Mouse (Mus musculus): ENCODE data around the gene H2-D1. TPM values are rescaled to one million over a fixed set of nuclear protein-coding genes. Genes with fewer than 3 reads are reported as not detected.

The H2-D1 gene
- polyA plus RNA-seq, 1 experiment from 2014 or later: 16.3 TPM

DNA sequence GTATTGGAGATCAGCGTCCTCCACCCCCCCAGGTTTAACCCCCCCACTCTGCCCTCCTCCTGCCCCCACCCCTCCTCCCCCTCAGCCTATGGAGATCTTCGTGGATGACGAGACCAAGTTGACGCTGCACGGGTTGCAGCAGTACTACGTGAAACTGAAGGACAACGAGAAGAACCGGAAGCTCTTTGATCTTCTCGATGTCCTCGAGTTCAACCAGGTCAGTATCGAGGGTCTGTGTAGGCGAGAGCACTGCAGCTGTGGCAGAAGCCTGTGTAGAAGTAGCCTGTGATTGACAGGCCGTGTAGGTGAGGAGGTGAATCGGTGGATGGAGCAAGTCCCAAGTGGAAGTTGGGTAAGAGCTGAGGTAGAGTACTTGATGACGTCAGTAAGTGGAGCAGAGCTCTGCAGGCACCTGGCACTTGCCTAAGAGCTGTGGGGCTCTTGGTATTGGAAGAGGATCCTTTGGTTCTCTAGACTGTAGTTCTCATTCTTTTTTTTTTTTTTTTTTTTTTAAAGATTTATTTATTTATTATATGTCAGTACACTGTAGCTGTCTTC, 11.3 kb upstream of the H2-D1 start:
- WGBS: 87% methylated on average over 15 of the region's 15 CpGs
- Histone ChIP-seq H3K4me3 (ENCODE audit: low read depth, low read length) (no peak overlapping the region), H3K4me2 (ENCODE audit: low read depth, severe bottlenecking) (no peak overlapping the region), H3K4me1 (ENCODE audit: control insufficient read depth, insufficient read depth, low read length) (no peaks in the 10 kb centered on the region), H3K27ac (replicated peaks; ENCODE audit: low read depth, low read length) (no peak overlapping the region), H3K9me3 (ENCODE audit: control insufficient read depth, low read length) (no peaks in the 10 kb centered on the region), H3K27me3 (ENCODE audit: control insufficient read depth, insufficient read depth, low read length) (no peaks in the 10 kb centered on the region), H3K36me3 (ENCODE audit: control insufficient read depth, insufficient read depth, low read length) (peaks cover 60% of the 10 kb centered on the region), H3K9ac (ENCODE audit: low read length) (no peak overlapping the region)
- ATAC-seq (ENCODE audit: insufficient number of reproducible peaks, low FRiP score, low TSS enrichment, low read depth): no peak
- no peak for DNase-seq (ENCODE audit: low spot score)

GRCm38 (mm10) chr17:35251981-35252380, 10.5 kb upstream of the H2-D1 start:
- Histone ChIP-seq H3K9ac (ENCODE audit: low read length) (no peak overlapping the region), H3K36me3 (ENCODE audit: control insufficient read depth, insufficient read depth, low read length) (peaks cover 53% of the 10 kb centered on the region), H3K4me2 (ENCODE audit: low read depth, severe bottlenecking) (no peak overlapping the region), H3K4me3 (ENCODE audit: low read depth, low read length) (no peak overlapping the region), H3K27ac (replicated peaks; ENCODE audit: low read depth, low read length) (no peak overlapping the region), H3K27me3 (ENCODE audit: control insufficient read depth, insufficient read depth, low read length) (no peaks in the 10 kb centered on the region), H3K9me3 (ENCODE audit: control insufficient read depth, low read length) (no peaks in the 10 kb centered on the region), H3K4me1 (ENCODE audit: control insufficient read depth, insufficient read depth, low read length) (no peaks in the 10 kb centered on the region)
- WGBS: 83% methylated on average over 5 of the region's 5 CpGs
- no peak for ATAC-seq (ENCODE audit: insufficient number of reproducible peaks, low FRiP score, low TSS enrichment, low read depth)
- no peak for DNase-seq (ENCODE audit: low spot score)

- no peak overlapping the region for H3K9ac ChIP-seq (ENCODE audit: low read length)
- no peak overlapping the region for H3K27ac ChIP-seq (replicated peaks; ENCODE audit: low read depth, low read length)
- no peaks in the 10 kb centered on the region for H3K27me3 ChIP-seq (ENCODE audit: control insufficient read depth, insufficient read depth, low read length)
- H3K4me1 ChIP-seq (ENCODE audit: control insufficient read depth, insufficient read depth, low read length): no peaks in the 10 kb centered on the region
- peaks cover 48% of the 10 kb centered on the region for H3K36me3 ChIP-seq (ENCODE audit: control insufficient read depth, insufficient read depth, low read length)
- ATAC-seq (ENCODE audit: insufficient number of reproducible peaks, low FRiP score, low TSS enrichment, low read depth) (no peak), DNase-seq (ENCODE audit: low spot score) (no peak)
- no peak overlapping the region for H3K4me2 ChIP-seq (ENCODE audit: low read depth, severe bottlenecking)
- H3K4me3 ChIP-seq (ENCODE audit: low read depth, low read length): no peak overlapping the region
- H3K9me3 ChIP-seq (ENCODE audit: control insufficient read depth, low read length): no peaks in the 10 kb centered on the region
- WGBS: 86% methylated on average over 18 of the region's 18 CpGs
Observed at GRCm38 (mm10) chr17:35252619-35253292, 9.8 kb upstream of the H2-D1 start.

DNA sequence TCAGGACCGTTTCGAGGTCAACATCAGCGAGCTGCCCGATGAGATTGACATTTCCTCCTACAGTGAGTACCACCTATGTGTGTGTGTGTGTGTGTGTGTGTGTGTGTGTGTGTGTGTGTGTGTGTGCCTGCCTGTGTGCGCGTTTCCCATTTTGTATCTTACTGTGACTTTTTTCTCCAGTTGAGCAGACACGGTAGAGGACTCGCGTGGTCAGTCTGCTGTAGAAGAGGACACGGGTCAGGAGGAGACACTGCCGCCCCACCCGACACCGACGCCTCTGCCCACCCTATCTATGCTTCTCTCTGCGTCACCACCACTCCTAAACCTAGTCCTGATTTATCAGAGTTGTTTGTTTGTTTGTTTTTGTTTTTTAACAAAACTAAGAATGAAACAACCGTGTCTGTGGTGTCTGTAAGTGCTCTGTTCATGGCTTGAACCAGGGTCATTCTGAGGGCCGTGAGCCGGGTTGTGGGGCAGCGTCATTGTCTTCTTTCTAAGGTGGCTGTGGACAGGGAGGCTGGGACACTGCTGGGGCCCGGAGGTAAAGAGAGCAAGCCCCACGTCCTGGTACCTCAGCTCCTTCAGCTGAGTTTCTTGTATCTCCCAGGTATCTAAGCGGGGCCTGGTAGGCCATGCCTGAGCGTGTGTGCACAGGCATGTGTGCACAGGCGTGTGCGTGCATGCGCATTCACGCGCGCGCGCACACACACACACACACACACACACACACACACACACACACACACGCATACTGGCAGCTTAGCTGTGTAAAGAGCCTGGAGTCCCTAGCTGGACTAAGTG, 9.0 kb upstream of the H2-D1 start:
- peaks cover 41% of the 10 kb centered on the region for H3K36me3 ChIP-seq (ENCODE audit: control insufficient read depth, insufficient read depth, low read length)
- no peak for ATAC-seq (ENCODE audit: insufficient number of reproducible peaks, low FRiP score, low TSS enrichment, low read depth)
- H3K27ac ChIP-seq (replicated peaks; ENCODE audit: low read depth, low read length): no peak overlapping the region
- H3K9me3 ChIP-seq (ENCODE audit: control insufficient read depth, low read length): no peaks in the 10 kb centered on the region
- no peaks in the 10 kb centered on the region for H3K4me1 ChIP-seq (ENCODE audit: control insufficient read depth, insufficient read depth, low read length)
- DNase-seq (ENCODE audit: low spot score): no peak
- H3K9ac ChIP-seq (ENCODE audit: low read length): no peak overlapping the region
- H3K27me3 ChIP-seq (ENCODE audit: control insufficient read depth, insufficient read depth, low read length): no peaks in the 10 kb centered on the region
- no peak overlapping the region for H3K4me3 ChIP-seq (ENCODE audit: low read depth, low read length)
- H3K4me2 ChIP-seq (ENCODE audit: low read depth, severe bottlenecking): no peak overlapping the region
- WGBS: 90% methylated on average over 32 of the region's 32 CpGs

DNA sequence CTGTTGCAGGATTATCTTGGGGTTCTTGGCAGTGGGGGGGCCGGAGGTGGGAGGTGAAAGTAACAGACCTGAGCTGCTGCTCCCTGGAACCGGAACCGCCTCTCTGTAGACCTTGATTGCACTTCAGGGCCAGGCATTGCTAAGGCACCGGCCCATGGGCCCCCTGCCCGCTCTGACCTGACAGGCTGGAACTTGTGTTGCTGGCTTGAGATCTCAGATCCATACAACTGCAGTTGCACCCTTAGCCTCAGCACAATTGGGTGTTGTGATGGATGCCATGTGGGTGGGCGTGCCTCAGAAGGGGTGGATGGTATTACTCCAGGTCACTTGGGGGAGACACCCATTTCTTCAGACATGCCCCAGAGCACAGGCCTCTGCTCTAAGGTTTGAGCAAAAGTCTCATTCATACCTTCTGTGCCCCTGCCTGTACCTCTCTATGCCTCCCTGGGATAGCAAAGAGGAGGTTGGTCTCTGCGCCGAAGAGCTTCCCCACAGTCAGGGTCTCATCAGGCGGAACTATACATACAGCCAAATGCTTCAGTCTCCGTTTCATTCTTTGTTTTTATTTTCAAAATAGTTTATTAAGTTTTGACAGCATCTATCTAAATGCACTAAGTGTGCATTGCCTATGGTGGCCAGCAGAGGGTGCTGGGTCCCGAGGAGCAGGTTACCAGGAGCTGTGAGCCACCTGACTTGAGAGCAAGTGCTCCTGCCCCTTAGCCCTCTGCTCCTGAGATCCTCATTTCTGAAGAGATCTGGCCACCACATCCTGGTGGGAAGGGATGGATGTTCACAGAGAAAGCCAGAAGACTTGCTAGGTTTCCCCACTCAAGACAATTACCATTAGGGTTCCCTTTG, 8.1 kb upstream of the H2-D1 start:
- Histone ChIP-seq H3K4me2 (ENCODE audit: low read depth, severe bottlenecking) (no peak overlapping the region), H3K4me1 (ENCODE audit: control insufficient read depth, insufficient read depth, low read length) (no peaks in the 10 kb centered on the region), H3K27me3 (ENCODE audit: control insufficient read depth, insufficient read depth, low read length) (no peaks in the 10 kb centered on the region), H3K36me3 (ENCODE audit: control insufficient read depth, insufficient read depth, low read length) (peaks cover 32% of the 10 kb centered on the region), H3K9me3 (ENCODE audit: control insufficient read depth, low read length) (no peaks in the 10 kb centered on the region), H3K9ac (ENCODE audit: low read length) (no peak overlapping the region), H3K4me3 (ENCODE audit: low read depth, low read length) (no peak overlapping the region), H3K27ac (replicated peaks; ENCODE audit: low read depth, low read length) (no peak overlapping the region)
- ATAC-seq (ENCODE audit: insufficient number of reproducible peaks, low FRiP score, low TSS enrichment, low read depth): peak; percentile 37; the same call in 1 of the 2 replicates
- 61% methylated on average over 11 of the region's 11 CpGs for WGBS
- peak; percentile 67 for DNase-seq (ENCODE audit: low spot score)

DNA sequence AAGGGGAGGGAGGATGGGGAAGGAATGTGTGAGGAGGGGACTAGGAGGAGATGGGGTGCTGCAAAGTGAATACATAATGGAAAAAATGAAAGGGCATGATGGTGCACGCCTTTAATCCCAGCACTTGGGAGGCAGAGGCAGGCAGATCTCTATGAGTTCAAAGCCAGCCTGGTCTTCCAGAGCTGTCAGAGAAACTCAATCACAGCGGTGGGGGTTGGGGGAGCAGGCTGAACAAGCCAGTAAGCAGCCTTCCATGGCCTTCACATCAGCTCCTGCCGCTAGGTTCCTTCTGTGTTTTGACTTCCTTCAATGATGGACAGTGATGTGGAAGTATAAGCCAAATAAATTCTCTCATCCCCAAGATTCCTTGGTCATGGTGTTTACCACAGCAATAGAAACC, 7.2 kb upstream of the H2-D1 start:
- Histone ChIP-seq H3K9me3 (ENCODE audit: control insufficient read depth, low read length) (no peaks in the 10 kb centered on the region), H3K4me3 (ENCODE audit: low read depth, low read length) (no peak overlapping the region), H3K27me3 (ENCODE audit: control insufficient read depth, insufficient read depth, low read length) (no peaks in the 10 kb centered on the region), H3K27ac (replicated peaks; ENCODE audit: low read depth, low read length) (no peak overlapping the region), H3K4me2 (ENCODE audit: low read depth, severe bottlenecking) (no peak overlapping the region), H3K4me1 (ENCODE audit: control insufficient read depth, insufficient read depth, low read length) (no peaks in the 10 kb centered on the region), H3K36me3 (ENCODE audit: control insufficient read depth, insufficient read depth, low read length) (peaks cover 25% of the 10 kb centered on the region), H3K9ac (ENCODE audit: low read length) (no peak overlapping the region)
- DNase-seq (ENCODE audit: low spot score): no peak
- ATAC-seq (ENCODE audit: insufficient number of reproducible peaks, low FRiP score, low TSS enrichment, low read depth): no peak
- 76% methylated on average over 3 of the region's 3 CpGs for WGBS

DNA sequence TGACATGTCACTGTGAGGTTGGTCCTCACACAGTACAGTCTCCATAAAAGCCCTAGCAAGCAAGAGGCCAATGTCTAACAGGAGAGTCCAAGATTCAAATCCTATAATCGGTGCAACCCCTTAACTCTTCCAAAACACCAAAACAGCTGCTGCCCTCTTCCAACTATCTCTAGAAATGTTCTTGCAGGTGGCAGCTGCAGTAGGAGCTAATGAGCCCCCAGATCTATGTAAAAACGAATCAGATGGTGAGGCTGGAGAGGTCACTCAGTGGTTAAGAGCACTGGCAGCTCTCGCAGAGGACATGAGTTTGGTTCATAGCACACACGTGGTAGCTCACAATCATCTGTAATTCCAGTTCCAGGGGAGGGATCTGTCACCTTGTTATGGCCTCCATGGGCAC, 6.8 kb upstream of the H2-D1 start:
- H3K9me3 ChIP-seq (ENCODE audit: control insufficient read depth, low read length): no peaks in the 10 kb centered on the region
- H3K4me1 ChIP-seq (ENCODE audit: control insufficient read depth, insufficient read depth, low read length): no peaks in the 10 kb centered on the region
- no peak overlapping the region for H3K27ac ChIP-seq (replicated peaks; ENCODE audit: low read depth, low read length)
- 0 out of 2 replicates have a peak, but pooled peaks cover under 1% of the 10 kb centered on the region for H3K27me3 ChIP-seq (ENCODE audit: control insufficient read depth, insufficient read depth, low read length)
- H3K9ac ChIP-seq (ENCODE audit: low read length): no peak overlapping the region
- H3K4me3 ChIP-seq (ENCODE audit: low read depth, low read length): no peak overlapping the region
- H3K36me3 ChIP-seq (ENCODE audit: control insufficient read depth, insufficient read depth, low read length): peaks cover 21% of the 10 kb centered on the region
- no peak for ATAC-seq (ENCODE audit: insufficient number of reproducible peaks, low FRiP score, low TSS enrichment, low read depth)
- peak overlapping the region; percentile 10; the same call in 1 of the 2 replicates for H3K4me2 ChIP-seq (ENCODE audit: low read depth, severe bottlenecking)
- WGBS: 57% methylated on average over 4 of the region's 4 CpGs
- no peak for DNase-seq (ENCODE audit: low spot score)

- no peak for DNase-seq (ENCODE audit: low spot score)
- peaks cover 12% of the 10 kb centered on the region for H3K36me3 ChIP-seq (ENCODE audit: control insufficient read depth, insufficient read depth, low read length)
- H3K27me3 ChIP-seq (ENCODE audit: control insufficient read depth, insufficient read depth, low read length): peaks cover 10% of the 10 kb centered on the region
- no peak overlapping the region for H3K4me3 ChIP-seq (ENCODE audit: low read depth, low read length)
- H3K9me3 ChIP-seq (ENCODE audit: control insufficient read depth, low read length): no peaks in the 10 kb centered on the region
- ATAC-seq (ENCODE audit: insufficient number of reproducible peaks, low FRiP score, low TSS enrichment, low read depth): no peak
- no peaks in the 10 kb centered on the region for H3K4me1 ChIP-seq (ENCODE audit: control insufficient read depth, insufficient read depth, low read length)
- no peak overlapping the region for H3K9ac ChIP-seq (ENCODE audit: low read length)
- H3K27ac ChIP-seq (replicated peaks; ENCODE audit: low read depth, low read length): no peak overlapping the region
- no peak overlapping the region for H3K4me2 ChIP-seq (ENCODE audit: low read depth, severe bottlenecking)
- 80% methylated on average over 1 of the region's 1 CpGs for WGBS
Observed at GRCm38 (mm10) chr17:35257378-35257777, 5.2 kb upstream of the H2-D1 start.
